Mouse (Mus musculus): Measurements from ENCODE around the gene Lrrc49. TPM values are rescaled to one million over a fixed set of nuclear protein-coding genes. Genes with fewer than 3 reads are reported as not detected.

Lrrc49 gene
- polyA plus RNA-seq, 1 experiment from 2014 or later, result 15.7 TPM

DNA sequence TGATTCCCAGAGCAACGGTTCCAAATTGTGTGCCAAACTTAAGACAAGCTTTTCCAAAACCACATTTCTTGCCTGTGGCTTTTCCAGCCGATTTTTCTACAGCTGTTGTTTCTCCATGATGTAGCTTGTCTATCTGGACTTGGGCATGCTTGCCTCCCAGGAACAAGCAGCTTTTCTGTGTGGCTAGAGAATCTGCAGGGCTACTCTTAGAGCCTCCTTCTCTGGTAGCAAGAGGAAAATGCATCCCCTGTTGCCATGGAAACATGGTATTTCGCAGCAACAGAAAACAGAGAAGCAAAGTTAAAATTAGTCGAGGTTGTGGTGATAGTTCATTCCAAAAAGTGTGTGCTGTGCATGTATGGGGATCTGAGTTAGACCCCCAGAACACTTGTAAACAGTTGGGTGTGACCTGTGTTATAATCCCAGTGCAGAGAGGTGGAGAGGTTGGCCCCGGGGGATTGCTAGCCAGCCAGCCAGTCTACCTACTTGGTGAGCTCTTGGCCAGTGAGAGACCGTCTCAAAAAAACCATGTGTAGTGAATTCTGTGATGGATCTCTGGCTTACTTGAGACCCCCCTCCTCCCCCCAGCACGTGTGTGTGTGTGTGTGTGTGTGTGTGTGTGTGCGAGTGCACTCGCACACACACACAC lies 126.2 kb downstream of the Lrrc49 start:
- Histone ChIP-seq H3K4me2 (no peak overlapping the region), H3K27ac (no peak overlapping the region)

DNA sequence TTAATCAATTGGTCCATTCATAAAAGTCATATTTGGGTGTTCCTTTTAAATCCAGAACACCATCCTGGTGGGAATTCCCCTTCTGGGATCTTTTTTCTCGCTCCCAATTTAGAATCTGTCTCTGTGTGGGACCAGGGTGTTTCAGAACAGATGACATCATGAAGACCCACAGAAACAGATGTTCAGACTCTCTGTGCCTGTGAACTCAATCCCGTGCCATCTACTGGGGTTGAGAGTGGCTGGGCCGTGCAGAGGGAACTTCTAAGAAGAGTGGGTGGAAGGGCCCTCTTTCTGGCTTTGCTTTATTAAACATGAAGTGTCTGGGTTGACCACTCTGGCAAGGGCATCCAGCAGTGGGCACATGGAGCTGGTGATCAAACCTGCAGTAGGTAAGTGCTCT lies 129.5 kb downstream of the Lrrc49 start:
- Histone ChIP-seq H3K4me3 (replicated peaks) (no peak overlapping the region), H3K4me1 (peaks cover 9% of the 10 kb centered on the region), H3K27ac (no peak overlapping the region), H3K9ac (no peak overlapping the region), H3K36me3 (no peaks in the 10 kb centered on the region), H3K27me3 (replicated peaks) (no peaks in the 10 kb centered on the region), H3K4me2 (no peak overlapping the region), H3K9me3 (no peaks in the 10 kb centered on the region)
- 65% methylated on average over 3 of the region's 3 CpGs for WGBS
- ATAC-seq (ENCODE audit: insufficient read depth, low FRiP score, low read depth), result no peak

More for the DNA sequence above, 126.2 kb downstream of the Lrrc49 start:
- H3K27me3 ChIP-seq (replicated peaks), result no peaks in the 10 kb centered on the region
- peaks cover 9% of the 10 kb centered on the region for H3K4me1 ChIP-seq
- H3K36me3 ChIP-seq, result no peaks in the 10 kb centered on the region
- no peak for ATAC-seq (ENCODE audit: insufficient read depth, low FRiP score, low read depth)
- no peak overlapping the region for H3K4me3 ChIP-seq (replicated peaks)
- no peak overlapping the region for H3K9ac ChIP-seq
- WGBS, result 56% methylated on average over 9 of the region's 9 CpGs
- no peaks in the 10 kb centered on the region for H3K9me3 ChIP-seq

DNA sequence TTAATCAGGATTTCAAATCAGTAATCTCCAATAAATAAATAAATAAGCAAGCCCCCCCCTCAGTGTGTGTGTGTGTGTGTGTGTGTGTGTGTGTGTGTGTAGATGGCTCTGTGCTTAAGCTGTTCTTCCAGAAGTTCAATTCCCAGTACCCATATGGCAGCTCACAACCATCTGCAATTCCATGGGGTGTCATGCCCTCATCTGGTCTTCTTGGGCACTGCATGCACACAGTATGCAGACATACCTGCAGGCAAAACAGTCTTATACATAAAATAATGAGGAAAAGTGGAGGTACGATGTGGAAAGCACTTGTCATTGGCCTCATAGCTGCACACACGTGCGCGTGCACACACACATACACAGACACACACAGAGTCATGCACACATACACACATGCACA lies 136.7 kb downstream of the Lrrc49 start:
- no peaks in the 10 kb centered on the region for H3K27me3 ChIP-seq (replicated peaks)
- WGBS, result 96% methylated on average over 4 of the region's 4 CpGs
- no peak for ATAC-seq (ENCODE audit: insufficient read depth, low FRiP score, low read depth)

DNA sequence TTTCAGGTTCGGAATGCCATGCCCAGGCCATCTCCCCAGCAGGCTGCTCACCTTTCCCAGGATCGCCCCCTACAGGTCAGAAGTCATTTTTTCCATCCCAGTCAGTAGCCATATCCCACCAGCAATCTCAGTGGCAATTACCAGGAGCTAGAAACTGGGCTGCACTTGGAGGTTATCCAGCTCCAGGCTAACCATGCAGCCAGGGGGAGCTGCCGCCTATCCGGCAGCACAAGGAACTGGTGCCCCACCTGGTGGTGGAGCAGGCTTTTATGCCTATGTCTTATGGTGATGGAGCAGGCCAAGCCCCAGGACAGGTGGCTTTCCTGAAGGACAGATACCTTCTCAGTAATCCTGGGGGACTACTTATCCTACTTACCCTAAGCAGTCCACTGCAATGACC lies 139.8 kb downstream of the Lrrc49 start:
- Histone ChIP-seq H3K27me3 (replicated peaks) (no peaks in the 10 kb centered on the region), H3K9me3 (no peaks in the 10 kb centered on the region), H3K36me3 (no peaks in the 10 kb centered on the region), H3K4me3 (replicated peaks) (no peak overlapping the region), H3K27ac (no peak overlapping the region), H3K4me2 (no peak overlapping the region), H3K4me1 (0 out of 2 replicates have a peak, but pooled peaks cover 7% of the 10 kb centered on the region), H3K9ac (no peak overlapping the region)
- WGBS, result 37% methylated on average over 4 of the region's 4 CpGs
- ATAC-seq (ENCODE audit: insufficient read depth, low FRiP score, low read depth), result no peak; the same call in 1 of the 2 replicates

More for the DNA sequence above, 136.7 kb downstream of the Lrrc49 start:
- H3K36me3 ChIP-seq, result no peaks in the 10 kb centered on the region
- H3K9me3 ChIP-seq, result no peaks in the 10 kb centered on the region
- H3K4me3 ChIP-seq (replicated peaks), result no peak overlapping the region
- no peak overlapping the region for H3K27ac ChIP-seq
- no peaks in the 10 kb centered on the region for H3K4me1 ChIP-seq
- H3K9ac ChIP-seq, result no peak overlapping the region
- H3K4me2 ChIP-seq, result no peak overlapping the region

DNA sequence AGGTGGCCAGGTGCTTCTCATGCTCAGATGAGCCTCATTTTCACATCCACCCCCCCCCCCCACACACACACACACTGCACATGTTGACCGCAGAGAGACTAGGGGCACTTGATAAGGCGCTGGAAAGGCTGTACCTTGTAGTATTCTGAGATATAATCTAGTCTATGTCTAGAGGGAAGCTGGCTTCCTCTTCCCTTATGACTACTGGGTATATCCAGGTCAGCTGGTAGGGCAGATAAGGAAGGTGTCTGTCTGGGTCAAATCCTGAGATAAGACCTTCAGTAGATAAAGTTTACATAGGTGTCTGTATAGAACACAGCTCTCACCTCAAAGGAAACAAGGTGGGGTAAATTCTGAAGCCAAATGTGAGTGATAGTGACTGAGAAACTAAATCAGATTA lies 141.8 kb downstream of the Lrrc49 start:
- Histone ChIP-seq H3K36me3 (no peaks in the 10 kb centered on the region), H3K9ac (no peak overlapping the region), H3K9me3 (no peaks in the 10 kb centered on the region), H3K4me1 (0 out of 2 replicates have a peak, but pooled peaks cover 7% of the 10 kb centered on the region), H3K27me3 (replicated peaks) (no peaks in the 10 kb centered on the region), H3K27ac (peak overlapping the region; percentile 57; the same call in 1 of the 2 replicates), H3K4me2 (no peak overlapping the region), H3K4me3 (replicated peaks) (no peak overlapping the region)
- ATAC-seq (ENCODE audit: insufficient read depth, low FRiP score, low read depth), result no peak
- 69% methylated on average over 2 of the region's 2 CpGs for WGBS

DNA sequence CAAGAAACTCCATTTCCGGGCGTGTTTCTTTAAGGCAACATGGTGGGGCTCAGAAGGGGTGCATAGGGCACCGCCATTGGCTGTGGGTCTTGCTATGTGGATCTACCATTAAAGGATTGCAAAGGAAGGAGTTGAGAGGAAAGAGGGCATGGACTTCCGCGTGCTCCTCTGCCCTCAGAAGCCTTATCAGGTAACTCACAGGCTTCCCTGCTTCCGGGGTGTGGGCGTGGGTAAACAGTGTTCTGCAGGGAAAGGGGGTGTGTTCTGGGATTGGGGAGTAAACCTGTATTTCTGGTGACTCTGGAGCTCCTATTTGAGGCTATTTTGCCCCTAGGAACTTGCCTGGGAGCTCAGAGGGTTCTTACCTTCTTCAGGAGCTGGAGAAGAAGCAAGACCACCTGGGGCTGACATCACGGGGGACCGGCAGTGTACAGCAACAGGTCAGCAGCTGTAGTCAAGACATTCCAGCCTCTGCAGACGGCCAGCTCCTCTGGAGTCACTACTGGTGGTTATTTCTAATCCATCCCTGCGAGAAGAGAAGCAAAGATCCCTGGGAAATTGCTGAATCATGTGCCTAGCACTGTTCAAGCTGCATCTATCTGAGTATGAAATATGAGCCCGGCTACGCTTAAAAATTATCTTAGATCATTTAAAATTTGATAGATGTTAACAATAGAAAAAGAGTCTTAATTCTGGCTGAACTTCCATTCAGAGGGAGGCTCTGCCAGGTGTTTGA lies 142.4 kb downstream of the Lrrc49 start:
- no peak overlapping the region for H3K4me2 ChIP-seq
- H3K9ac ChIP-seq, result no peak overlapping the region
- H3K4me3 ChIP-seq (replicated peaks), result no peak overlapping the region
- no peaks in the 10 kb centered on the region for H3K27me3 ChIP-seq (replicated peaks)
- peak; percentile 73 for ATAC-seq (ENCODE audit: insufficient read depth, low FRiP score, low read depth)
- 60% methylated on average over 13 of the region's 13 CpGs for WGBS
- H3K36me3 ChIP-seq, result no peaks in the 10 kb centered on the region
- 0 out of 2 replicates have a peak, but pooled peaks cover 7% of the 10 kb centered on the region for H3K4me1 ChIP-seq
- H3K9me3 ChIP-seq, result no peaks in the 10 kb centered on the region
- peak overlapping the region; percentile 57 for H3K27ac ChIP-seq

DNA sequence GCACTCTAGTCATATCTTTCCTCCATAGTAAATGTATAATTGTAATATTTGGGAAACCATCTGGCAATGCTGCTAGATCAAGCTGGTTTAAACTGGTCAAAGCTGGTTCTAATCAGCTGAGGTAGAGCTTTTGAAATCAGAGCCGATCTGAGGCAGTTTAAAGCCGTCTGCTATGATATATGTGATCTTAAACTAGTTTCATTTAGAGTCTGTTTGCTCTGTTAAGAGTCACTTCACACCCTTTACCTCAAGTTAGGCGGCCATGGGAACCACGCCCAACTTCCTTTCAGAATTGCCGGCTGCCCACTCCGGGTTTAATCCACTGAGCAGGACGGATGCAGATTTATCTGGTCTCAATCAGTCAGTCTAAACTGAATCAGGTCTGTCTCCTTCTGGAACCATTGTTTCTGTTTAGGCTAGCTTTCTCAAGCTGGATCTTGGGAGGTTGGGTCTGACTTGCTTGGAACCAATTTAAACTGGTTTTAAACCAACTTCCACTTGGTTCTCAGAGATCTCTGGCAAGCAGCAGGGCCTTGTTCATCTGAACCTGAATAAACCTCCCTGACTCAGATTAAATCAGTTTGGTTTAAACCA lies 144.4 kb downstream of the Lrrc49 start:
- no peaks in the 10 kb centered on the region for H3K36me3 ChIP-seq
- 0 out of 2 replicates have a peak, but pooled peaks cover 7% of the 10 kb centered on the region for H3K4me1 ChIP-seq
- H3K4me3 ChIP-seq (replicated peaks), result no peak overlapping the region
- H3K9ac ChIP-seq, result no peak overlapping the region
- 46% methylated on average over 7 of the region's 7 CpGs for WGBS
- no peaks in the 10 kb centered on the region for H3K27me3 ChIP-seq (replicated peaks)
- H3K9me3 ChIP-seq, result no peaks in the 10 kb centered on the region
- peak overlapping the region; percentile 6; the same call in 1 of the 2 replicates for H3K27ac ChIP-seq
- H3K4me2 ChIP-seq, result no peak overlapping the region
- ATAC-seq (ENCODE audit: insufficient read depth, low FRiP score, low read depth), result peak; percentile 25; the same call in 1 of the 2 replicates

- no peak for ATAC-seq (ENCODE audit: insufficient read depth, low FRiP score, low read depth)
- peaks cover 7% of the 10 kb centered on the region; the same call in 1 of the 2 replicates for H3K4me1 ChIP-seq
- no peaks in the 10 kb centered on the region for H3K36me3 ChIP-seq
- no peak overlapping the region for H3K9ac ChIP-seq
- no peaks in the 10 kb centered on the region for H3K9me3 ChIP-seq
- no peak overlapping the region for H3K27ac ChIP-seq
- WGBS, result 85% methylated on average over 12 of the region's 12 CpGs
- no peaks in the 10 kb centered on the region for H3K27me3 ChIP-seq (replicated peaks)
- no peak overlapping the region for H3K4me3 ChIP-seq (replicated peaks)
- no peak overlapping the region for H3K4me2 ChIP-seq
Observed at GRCm38 (mm10) chr9:60530310-60530709, 157.6 kb downstream of the Lrrc49 start.

- Histone ChIP-seq H3K27ac (no peak overlapping the region), H3K36me3 (no peaks in the 10 kb centered on the region), H3K9me3 (no peaks in the 10 kb centered on the region), H3K9ac (no peak overlapping the region), H3K4me1 (peaks cover 13% of the 10 kb centered on the region; the same call in 1 of the 2 replicates), H3K4me3 (replicated peaks) (no peak overlapping the region), H3K27me3 (replicated peaks) (no peaks in the 10 kb centered on the region), H3K4me2 (no peak overlapping the region)
- ATAC-seq (ENCODE audit: insufficient read depth, low FRiP score, low read depth), result no peak
- 63% methylated on average over 10 of the region's 10 CpGs for WGBS
Observed at GRCm38 (mm10) chr9:60529348-60530243, 158.4 kb downstream of the Lrrc49 start.

GRCm38 (mm10) chr9:60528269-60528668 lies 159.7 kb downstream of the Lrrc49 start:
- Histone ChIP-seq H3K9me3 (no peaks in the 10 kb centered on the region), H3K27me3 (replicated peaks) (no peaks in the 10 kb centered on the region), H3K27ac (no peak overlapping the region), H3K4me2 (no peak overlapping the region), H3K9ac (no peak overlapping the region), H3K4me1 (peaks cover 13% of the 10 kb centered on the region; the same call in 1 of the 2 replicates), H3K4me3 (replicated peaks) (no peak overlapping the region), H3K36me3 (no peaks in the 10 kb centered on the region)
- WGBS, result 67% methylated on average over 3 of the region's 3 CpGs
- no peak for ATAC-seq (ENCODE audit: insufficient read depth, low FRiP score, low read depth)

- H3K4me3 ChIP-seq (replicated peaks), result no peak overlapping the region
- no peaks in the 10 kb centered on the region for H3K36me3 ChIP-seq
- no peak overlapping the region for H3K27ac ChIP-seq
- H3K4me1 ChIP-seq, result peaks cover 13% of the 10 kb centered on the region; the same call in 1 of the 2 replicates
- no peak for ATAC-seq (ENCODE audit: insufficient read depth, low FRiP score, low read depth)
- no peaks in the 10 kb centered on the region for H3K27me3 ChIP-seq (replicated peaks)
- H3K9me3 ChIP-seq, result no peaks in the 10 kb centered on the region
- 83% methylated on average over 2 of the region's 2 CpGs for WGBS
- no peak overlapping the region for H3K9ac ChIP-seq
- H3K4me2 ChIP-seq, result no peak overlapping the region
Observed at GRCm38 (mm10) chr9:60527836-60528235, 160.1 kb downstream of the Lrrc49 start.
